Mouse (Mus musculus): Measurements from ENCODE around the gene Rarb.

DNA sequence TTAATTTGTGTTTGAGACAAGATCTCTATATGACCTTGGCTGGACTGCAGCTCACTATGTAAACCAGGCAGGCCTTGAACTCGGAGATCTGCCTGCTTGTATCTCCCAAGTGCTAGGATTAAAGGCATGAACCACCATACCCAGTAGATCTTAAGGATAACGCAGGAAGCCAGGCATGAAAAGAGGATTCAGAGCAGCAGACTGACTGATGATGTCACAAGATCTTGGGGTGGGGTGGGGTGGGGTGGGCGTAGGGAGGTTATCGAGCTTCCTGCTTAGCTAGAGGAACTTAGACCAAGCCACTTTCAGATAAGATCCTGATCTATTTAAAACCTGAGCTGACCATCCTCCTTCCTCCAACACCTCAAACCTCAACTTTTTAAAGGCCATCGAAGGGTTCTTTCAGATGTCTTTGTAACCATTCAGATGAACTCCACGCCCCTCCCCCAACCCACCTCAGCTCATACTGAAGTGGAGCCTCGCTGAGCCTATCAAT lies 249.4 kb downstream of the Rarb start:
- TF ChIP-seq CTCF (IDR thresholded peaks at IDR 0.05; ENCODE audit: borderline replicate concordance, extremely low read depth, insufficient read depth, insufficient read length), result no peak
- no peak for TF ChIP-seq POLR2A (IDR thresholded peaks at IDR 0.05; ENCODE audit: borderline replicate concordance, extremely low read depth, insufficient read depth, insufficient read length, poor library complexity, severe bottlenecking)

Data from brain, embryonic 14.5 days (tissue).